ENCODE assay signal across 22 mouse cellular contexts in genomic region chr17:26237667-26238066, GRCm38 (mm10). TPM values are rescaled to one million over a fixed set of nuclear protein-coding genes. Genes with fewer than 3 reads are reported as not detected.
DNase-seq lines count a peak whose midpoint lies in the region; ATAC-seq and TF ChIP-seq lines count a peak whose summit lies in the region.
"Had no signal": no experiment of that assay in that cellular context is flagged by ENCODE, and none has a peak within 500 bp of the region (broad histone marks: within the 10 kb centered on the region; RNA-seq: fewer than 3 reads in every experiment).

No protein-coding gene starts in this region.

- no peaks in the 10 kb centered on the region for H3K36me3 ChIP-seq in intestine, embryonic 15.5 days
- no peaks in the 10 kb centered on the region for H3K36me3 ChIP-seq in liver, postnatal 0 days (replicated peaks; ENCODE audit: insufficient read depth, low read length)
- H3K36me3 ChIP-seq in stomach, embryonic 16.5 days (ENCODE audit: control insufficient read depth, insufficient read depth, low read length): no peaks in the 10 kb centered on the region
- no peaks in the 10 kb centered on the region for H3K36me3 ChIP-seq in heart, embryonic 10.5 days
- H3K36me3 ChIP-seq: embryonic facial prominence, embryonic 12.5 days; neural tube, embryonic 12.5 days had no signal

- no peaks in the 10 kb centered on the region for H3K9me3 ChIP-seq in intestine, embryonic 15.5 days
- H3K9me3 ChIP-seq in liver, postnatal 0 days (ENCODE audit: low read length): no peaks in the 10 kb centered on the region
- H3K9me3 ChIP-seq in stomach, embryonic 16.5 days (replicated peaks; ENCODE audit: control insufficient read depth, low read length): no peaks in the 10 kb centered on the region
- H3K9me3 ChIP-seq in heart, embryonic 10.5 days: no peaks in the 10 kb centered on the region
- H3K9me3 ChIP-seq: embryonic facial prominence, embryonic 12.5 days; neural tube, embryonic 12.5 days had no signal

- peak; percentile 81 for ATAC-seq in intestine, embryonic 15.5 days
- 0 out of 2 replicates have a peak, but pooled peaks have one; percentile 21 for ATAC-seq in liver, postnatal 0 days
- peak; percentile 80 for ATAC-seq in stomach, embryonic 16.5 days (ENCODE audit: insufficient read depth, low FRiP score)
- ATAC-seq: hindbrain, embryonic 16.5 days; midbrain, embryonic 16.5 days had no signal

- TF ChIP-seq EP300 in liver, postnatal 0 days (IDR thresholded peaks at IDR 0.05; ENCODE audit: low read depth): no peak

- 0 out of 2 replicates have a peak overlapping the region, but pooled peaks have one; percentile 22 for H3K4me2 ChIP-seq in intestine, embryonic 15.5 days (replicated peaks)
- H3K4me2 ChIP-seq in liver, postnatal 0 days (ENCODE audit: low read depth, low read length): no peak overlapping the region
- no peak overlapping the region for H3K4me2 ChIP-seq in stomach, embryonic 16.5 days (ENCODE audit: low read depth, low read length)
- H3K4me2 ChIP-seq: embryonic facial prominence, embryonic 12.5 days; neural tube, embryonic 12.5 days had no signal

- no peak overlapping the region for H3K4me3 ChIP-seq in layer of hippocampus, adult 2 months
- no peak overlapping the region for H3K4me3 ChIP-seq in intestine, embryonic 15.5 days (replicated peaks)
- H3K4me3 ChIP-seq in liver, postnatal 0 days (ENCODE audit: low read depth, low read length): no peak overlapping the region
- H3K4me3 ChIP-seq in stomach, embryonic 16.5 days (replicated peaks; ENCODE audit: low read length): no peak overlapping the region
- H3K4me3 ChIP-seq in heart, embryonic 10.5 days: no peak overlapping the region
- H3K4me3 ChIP-seq: embryonic facial prominence, embryonic 12.5 days; heart, adult 2 months; neural tube, embryonic 12.5 days had no signal

- H3K9ac ChIP-seq in intestine, embryonic 15.5 days: no peak overlapping the region
- H3K9ac ChIP-seq in liver, postnatal 0 days (replicated peaks): no peak overlapping the region
- H3K9ac ChIP-seq in stomach, embryonic 16.5 days (ENCODE audit: low read length): no peak overlapping the region
- H3K9ac ChIP-seq: embryonic facial prominence, embryonic 12.5 days; neural tube, embryonic 12.5 days had no signal

- TF ChIP-seq CTCF in layer of hippocampus, adult 2 months (conservative IDR thresholded peaks at IDR 0.05): no peak
- TF ChIP-seq CTCF in liver, postnatal 0 days (IDR thresholded peaks at IDR 0.05; ENCODE audit: low read depth): no peak

- H3K4me1 ChIP-seq in intestine, embryonic 15.5 days (replicated peaks): peaks cover 12% of the 10 kb centered on the region
- H3K4me1 ChIP-seq in liver, postnatal 0 days (ENCODE audit: insufficient read depth): peaks cover 11% of the 10 kb centered on the region
- peaks cover 18% of the 10 kb centered on the region for H3K4me1 ChIP-seq in stomach, embryonic 16.5 days (ENCODE audit: control insufficient read depth, insufficient read depth, low read length)
- peaks cover 10% of the 10 kb centered on the region; the same call in 1 of the 2 replicates for H3K4me1 ChIP-seq in heart, embryonic 10.5 days

- no peaks in the 10 kb centered on the region for H3K27me3 ChIP-seq in intestine, embryonic 15.5 days (replicated peaks)
- H3K27me3 ChIP-seq in liver, postnatal 0 days (ENCODE audit: insufficient read depth, low read length): no peaks in the 10 kb centered on the region
- no peaks in the 10 kb centered on the region for H3K27me3 ChIP-seq in stomach, embryonic 16.5 days (ENCODE audit: control insufficient read depth, insufficient read depth, low read length)
- H3K27me3 ChIP-seq in heart, embryonic 10.5 days (ENCODE audit: insufficient read depth, poor library complexity, severe bottlenecking): no peaks in the 10 kb centered on the region
- H3K27me3 ChIP-seq: CH12.LX; embryonic facial prominence, embryonic 12.5 days; neural tube, embryonic 12.5 days had no signal

- WGBS in intestine, embryonic 15.5 days: 68% methylated on average over 10 of the region's 10 CpGs
- 52% methylated on average over 10 of the region's 10 CpGs for WGBS in liver, postnatal 0 days (ENCODE audit: insufficient replicate concordance)
- 62% methylated on average over 10 of the region's 10 CpGs for WGBS in stomach, embryonic 16.5 days
- 84% methylated on average over 10 of the region's 10 CpGs for WGBS in heart, embryonic 10.5 days

- H3K27ac ChIP-seq in layer of hippocampus, adult 2 months: 0 out of 2 replicates have a peak overlapping the region, but pooled peaks have one; percentile 18
- H3K27ac ChIP-seq in intestine, embryonic 15.5 days: peak overlapping the region; percentile 54
- no peak overlapping the region for H3K27ac ChIP-seq in liver, postnatal 0 days (ENCODE audit: low read depth)
- peak overlapping the region; percentile 38 for H3K27ac ChIP-seq in stomach, embryonic 16.5 days (ENCODE audit: low read length)
- H3K27ac ChIP-seq in heart, embryonic 10.5 days: no peak overlapping the region
- H3K27ac ChIP-seq: embryonic facial prominence, embryonic 12.5 days; heart, adult 2 months; neural tube, embryonic 12.5 days had no signal

- DNase-seq in layer of hippocampus, adult 2 months (ENCODE audit: low spot score in 2 of 2): no peak
- DNase-seq in layer of hippocampus, adult 18-20 months (ENCODE audit: low spot score in 2 of 2): no peak
- no peak for DNase-seq in liver, postnatal 0 days
- DNase-seq in heart, embryonic 10.5 days (ENCODE audit: low spot score): no peak
- DNase-seq in left cerebral cortex, adult 11 months (ENCODE audit: low spot score): no peak
- DNase-seq in kidney, postnatal 14 days: no peak
- DNase-seq: adrenal gland, adult 2 months; cerebellum, adult 18-20 months; heart, adult 2 months; kidney, adult 9 months; layer of hippocampus, postnatal 36 days; lung, adult 2 months; spleen, adult 18-20 months; thymus, postnatal 14 days had no signal

RNA-seq across cellular contexts. Expression of gene Fam234a, which starts 6.4 kb away (rescaled TPM):
- total RNA-seq in layer of hippocampus, adult 2 months (2021): 10 to 100 TPM; 18.8 to 21.0 TPM
- 10 to 100 TPM; 19.6 to 21.4 TPM for total RNA-seq in layer of hippocampus, adult 18-20 months (2021)
- 89.5 and 101 TPM in 2 replicates for polyA plus RNA-seq in intestine, embryonic 15.5 days (2015; fragmentation: Nextera tagmentation; extraction: Ambion mirVana)
- polyA plus RNA-seq in liver, postnatal 0 days (2015; fragmentation: Nextera tagmentation; extraction: Ambion mirVana): 23.4 and 25.2 TPM in 2 replicates
- polyA plus RNA-seq in stomach, embryonic 16.5 days (2015; fragmentation: Nextera tagmentation; extraction: Ambion mirVana): 89.0 and 101 TPM in 2 replicates
- polyA plus RNA-seq in heart, embryonic 10.5 days (2016; fragmentation: Nextera tagmentation; extraction: Ambion mirVana): 36.0 and 42.4 TPM in 2 replicates

RNA-seq across cellular contexts. Expression of gene Luc7l, which starts 15.0 kb away (rescaled TPM):
- total RNA-seq in layer of hippocampus, adult 2 months (2021): 10 to 100 TPM; 87.5 to 91.9 TPM
- total RNA-seq in layer of hippocampus, adult 18-20 months (2021): 10 to 100 TPM; 87.4 to 91.8 TPM
- 82.9 and 93.8 TPM in 2 replicates for polyA plus RNA-seq in intestine, embryonic 15.5 days (2015; fragmentation: Nextera tagmentation; extraction: Ambion mirVana)
- polyA plus RNA-seq in liver, postnatal 0 days (2015; fragmentation: Nextera tagmentation; extraction: Ambion mirVana): 21.7 and 21.8 TPM in 2 replicates
- polyA plus RNA-seq in stomach, embryonic 16.5 days (2015; fragmentation: Nextera tagmentation; extraction: Ambion mirVana): 80.5 and 84.3 TPM in 2 replicates
- 70.6 and 100 TPM in 2 replicates for polyA plus RNA-seq in heart, embryonic 10.5 days (2016; fragmentation: Nextera tagmentation; extraction: Ambion mirVana)

RNA-seq across cellular contexts. Expression of gene Arhgdig, which starts 30.1 kb away (rescaled TPM):
- 10 to 100 TPM; 59.4 to 61.4 TPM for total RNA-seq in layer of hippocampus, adult 2 months (2021)
- 10 to 100 TPM; 64.8 to 65.1 TPM for total RNA-seq in layer of hippocampus, adult 18-20 months (2021)
- polyA plus RNA-seq in intestine, embryonic 15.5 days (2015; fragmentation: Nextera tagmentation; extraction: Ambion mirVana): 53.4 and 94.1 TPM in 2 replicates
- polyA plus RNA-seq in liver, postnatal 0 days (2015; fragmentation: Nextera tagmentation; extraction: Ambion mirVana): 3.1 and 4.9 TPM in 2 replicates
- polyA plus RNA-seq in stomach, embryonic 16.5 days (2015; fragmentation: Nextera tagmentation; extraction: Ambion mirVana): 24.0 and 25.9 TPM in 2 replicates
- polyA plus RNA-seq in heart, embryonic 10.5 days (2016; fragmentation: Nextera tagmentation; extraction: Ambion mirVana): 8.2 and 10.0 TPM in 2 replicates

RNA-seq across cellular contexts. Expression of gene Rgs11, which starts 34.9 kb away (rescaled TPM):
- 10 to 100 TPM; 49.2 to 56.9 TPM for total RNA-seq in layer of hippocampus, adult 2 months (2021)
- 10 to 100 TPM; 32.4 to 41.9 TPM for total RNA-seq in layer of hippocampus, adult 18-20 months (2021)
- 11.8 and 19.3 TPM in 2 replicates for polyA plus RNA-seq in intestine, embryonic 15.5 days (2015; fragmentation: Nextera tagmentation; extraction: Ambion mirVana)
- 0.21 TPM in 1 of 2 replicates, not detected in the other for polyA plus RNA-seq in liver, postnatal 0 days (2015; fragmentation: Nextera tagmentation; extraction: Ambion mirVana)
- 40.3 and 42.7 TPM in 2 replicates for polyA plus RNA-seq in stomach, embryonic 16.5 days (2015; fragmentation: Nextera tagmentation; extraction: Ambion mirVana)
- 4.2 and 5.3 TPM in 2 replicates for polyA plus RNA-seq in heart, embryonic 10.5 days (2016; fragmentation: Nextera tagmentation; extraction: Ambion mirVana)

RNA-seq across cellular contexts. Expression of gene Pdia2, which starts 38.8 kb away (rescaled TPM):
- under 1 TPM in 1 of 2 experiments, not detected in 1; 0.61 TPM for total RNA-seq in layer of hippocampus, adult 2 months (2021)
- under 1 TPM; 0.18 to 0.35 TPM for total RNA-seq in layer of hippocampus, adult 18-20 months (2021)
- polyA plus RNA-seq in intestine, embryonic 15.5 days (2015; fragmentation: Nextera tagmentation; extraction: Ambion mirVana): 36.4 and 126 TPM in 2 replicates
- 18.8 and 20.5 TPM in 2 replicates for polyA plus RNA-seq in liver, postnatal 0 days (2015; fragmentation: Nextera tagmentation; extraction: Ambion mirVana)
- polyA plus RNA-seq in stomach, embryonic 16.5 days (2015; fragmentation: Nextera tagmentation; extraction: Ambion mirVana): 192 and 218 TPM in 2 replicates
- polyA plus RNA-seq in heart, embryonic 10.5 days (2016; fragmentation: Nextera tagmentation; extraction: Ambion mirVana): 2.0 and 2.4 TPM in 2 replicates
- total RNA-seq: gastrocnemius, adult 8-10 months; heart, adult 2 months had no signal
- polyA plus RNA-seq: heart, adult 2 months had no signal

Comparison
In these comparisons a context has a peak if more than half of its experiments do, and no peak if none do; other contexts are left out.
1. H3K27ac ChIP-seq: peak in layer of hippocampus, adult 2 months (single experiment), intestine, embryonic 15.5 days (single experiment) and stomach, embryonic 16.5 days (single experiment); none in liver, postnatal 0 days (single experiment) and heart, embryonic 10.5 days (single experiment).
2. ATAC-seq: peak in every context shown above with its lines; median percentile 81 in intestine, embryonic 15.5 days; 80 in stomach, embryonic 16.5 days; 21 in liver, postnatal 0 days.